Mouse (Mus musculus): ENCODE measurements around the gene 2200002J24Rik. TPM values are rescaled to one million over a fixed set of nuclear protein-coding genes. Genes with fewer than 3 reads are reported as not detected.

The 2200002J24Rik gene
- not detected in 2 replicates for polyA plus RNA-seq (2011; ENCODE audit: insufficient read depth, insufficient read length, low replicate concordance, missing spikeins)

GRCm38 (mm10) chr7:30698589-30698988 lies at the start of gene 2200002J24Rik:
Gene 2200002J24Rik, plus strand, starts transcription at chr7:30698926.
- peak within 1 kb of the TSS; percentile 52; the same call in 1 of the 2 replicates for H3K27ac ChIP-seq (ENCODE audit: control insufficient read depth, insufficient read depth, low read depth, low read length, poor library complexity)
- WGBS = 46% methylated on average over 9 of the region's 9 CpGs
- H3K4me1 ChIP-seq (ENCODE audit: control insufficient read depth, insufficient read depth, low read length) = peaks cover 2% of the 10 kb centered on the region; the same call in 1 of the 2 replicates
- no peak within 1 kb of the TSS for H3K4me3 ChIP-seq (replicated peaks; ENCODE audit: control insufficient read depth, low read depth, low read length)
- no peak for TF ChIP-seq CTCF (IDR thresholded peaks at IDR 0.05; ENCODE audit: control insufficient read depth, insufficient read depth, low read length)

- WGBS = 3% methylated on average over 59 of the region's 59 CpGs
- H3K4me3 ChIP-seq (replicated peaks; ENCODE audit: control insufficient read depth, low read depth, low read length) = peak within 1 kb of the TSS; percentile 85
- H3K4me1 ChIP-seq (ENCODE audit: control insufficient read depth, insufficient read depth, low read length) = no peaks in the 10 kb centered on the region
- TF ChIP-seq CTCF (IDR thresholded peaks at IDR 0.05; ENCODE audit: control insufficient read depth, insufficient read depth, low read length) (no peak), POLR2A (IDR thresholded peaks at IDR 0.05; ENCODE audit: borderline replicate concordance, control insufficient read depth, low read depth, low read length) (peak; percentile 79; the same call in 1 of the 2 replicates)
- H3K27ac ChIP-seq (ENCODE audit: control insufficient read depth, insufficient read depth, low read depth, low read length, poor library complexity) = peak within 1 kb of the TSS; percentile 38
These were observed 48.9 kb upstream of the 2200002J24Rik start, which contains the start of gene Rbm42 for GRCm38 (mm10) chr7:30649591-30650540. Gene Rbm42, minus strand, starts transcription at chr7:30650317.

GRCm38 (mm10) chr7:30664529-30665200 lies 34.1 kb upstream of the 2200002J24Rik start, which contains the start of gene Haus5:
Gene Haus5, minus strand, starts transcription at chr7:30664994.
- H3K27ac ChIP-seq (ENCODE audit: control insufficient read depth, insufficient read depth, low read depth, low read length, poor library complexity) = peak within 1 kb of the TSS; percentile 56; the same call in 1 of the 2 replicates
- TF ChIP-seq CTCF (IDR thresholded peaks at IDR 0.05; ENCODE audit: control insufficient read depth, insufficient read depth, low read length) = no peak
- no peak; the same call in 1 of the 2 replicates for TF ChIP-seq POLR2A (IDR thresholded peaks at IDR 0.05; ENCODE audit: borderline replicate concordance, control insufficient read depth, low read depth, low read length)
- under 1% methylated on average over 34 of the region's 34 CpGs for WGBS
- H3K4me1 ChIP-seq (ENCODE audit: control insufficient read depth, insufficient read depth, low read length) = no peaks in the 10 kb centered on the region
- peak within 1 kb of the TSS; percentile 93 for H3K4me3 ChIP-seq (replicated peaks; ENCODE audit: control insufficient read depth, low read depth, low read length)

- TF ChIP-seq CTCF (IDR thresholded peaks at IDR 0.05; ENCODE audit: control insufficient read depth, insufficient read depth, low read length) (no peak), POLR2A (IDR thresholded peaks at IDR 0.05; ENCODE audit: borderline replicate concordance, control insufficient read depth, low read depth, low read length) (no peak)
- 5% methylated on average over 11 of the region's 11 CpGs for WGBS
- Histone ChIP-seq H3K27ac (ENCODE audit: control insufficient read depth, insufficient read depth, low read depth, low read length, poor library complexity) (no peak overlapping the region), H3K4me3 (replicated peaks; ENCODE audit: control insufficient read depth, low read depth, low read length) (peak overlapping the region; percentile 93), H3K4me1 (ENCODE audit: control insufficient read depth, insufficient read depth, low read length) (no peaks in the 10 kb centered on the region)
These were observed 33.4 kb upstream of the 2200002J24Rik start for GRCm38 (mm10) chr7:30665321-30665720.

- peak; percentile 29; the same call in 1 of the 2 replicates for TF ChIP-seq CTCF (IDR thresholded peaks at IDR 0.05; ENCODE audit: control insufficient read depth, insufficient read depth, low read length)
- TF ChIP-seq POLR2A (IDR thresholded peaks at IDR 0.05; ENCODE audit: borderline replicate concordance, control insufficient read depth, low read depth, low read length) = no peak
- H3K27ac ChIP-seq (ENCODE audit: control insufficient read depth, insufficient read depth, low read depth, low read length, poor library complexity) = no peak overlapping the region
- WGBS = 36% methylated on average over 3 of the region's 3 CpGs
- H3K4me3 ChIP-seq (replicated peaks; ENCODE audit: control insufficient read depth, low read depth, low read length) = no peak overlapping the region
- no peaks in the 10 kb centered on the region for H3K4me1 ChIP-seq (ENCODE audit: control insufficient read depth, insufficient read depth, low read length)
These were observed 29.5 kb upstream of the 2200002J24Rik start for GRCm38 (mm10) chr7:30669229-30669628.

- no peak for TF ChIP-seq CTCF (IDR thresholded peaks at IDR 0.05; ENCODE audit: control insufficient read depth, insufficient read depth, low read length)
- TF ChIP-seq POLR2A (IDR thresholded peaks at IDR 0.05; ENCODE audit: borderline replicate concordance, control insufficient read depth, low read depth, low read length) = no peak
- WGBS = 64% methylated on average over 9 of the region's 9 CpGs
- no peaks in the 10 kb centered on the region for H3K4me1 ChIP-seq (ENCODE audit: control insufficient read depth, insufficient read depth, low read length)
- no peak within 1 kb of the TSS for H3K4me3 ChIP-seq (replicated peaks; ENCODE audit: control insufficient read depth, low read depth, low read length)
- H3K27ac ChIP-seq (ENCODE audit: control insufficient read depth, insufficient read depth, low read depth, low read length, poor library complexity) = no peak within 1 kb of the TSS
These were observed 27.2 kb upstream of the 2200002J24Rik start, which contains the start of gene Pmis2 for GRCm38 (mm10) chr7:30671480-30671879. Gene Pmis2, minus strand, starts transcription at chr7:30671605.

GRCm38 (mm10) chr7:30678263-30678975 lies 20.3 kb upstream of the 2200002J24Rik start:
- Histone ChIP-seq H3K27ac (ENCODE audit: control insufficient read depth, insufficient read depth, low read depth, low read length, poor library complexity) (no peak overlapping the region), H3K4me3 (replicated peaks; ENCODE audit: control insufficient read depth, low read depth, low read length) (no peak overlapping the region), H3K4me1 (ENCODE audit: control insufficient read depth, insufficient read depth, low read length) (no peaks in the 10 kb centered on the region; the same call in 1 of the 2 replicates)
- TF ChIP-seq CTCF (IDR thresholded peaks at IDR 0.05; ENCODE audit: control insufficient read depth, insufficient read depth, low read length) (no peak), POLR2A (IDR thresholded peaks at IDR 0.05; ENCODE audit: borderline replicate concordance, control insufficient read depth, low read depth, low read length) (no peak)
- WGBS = 71% methylated on average over 5 of the region's 5 CpGs
